Mouse (Mus musculus) hindbrain, postnatal 0 days (tissue): ENCODE measurements around the gene Zfp580. TPM values are rescaled to one million over a fixed set of nuclear protein-coding genes. Genes with fewer than 3 reads are reported as not detected.
A peak's percentile ranks its signal among the peaks of the same experiment; 100 is the strongest.
"Not testable (repeated sequence)": the region's sequence is repeated elsewhere in the genome, so short reads cannot be mapped to it uniquely, and the experiment has no call there.

ENCODE experiments used
- ATAC-seq: fragments of 200-750 bp; cut with Nextera tagmentation; 2 replicates; pipeline ENCODE4 v1.8.0; 2017; ENCODE audit warnings: mild to moderate bottlenecking, moderate TSS enrichment, moderate library complexity
- DNase-seq: peaks from one replicate; pipeline ENCODE4 v3.0.0-alpha.2; 2015; ENCODE audit warnings: low spot score
- H3K27ac ChIP-seq: fragments of 300-500 bp; sonication (generic); 2 replicates; pipeline ENCODE4 v1.5.1; 2014; ENCODE audit warnings: mild to moderate bottlenecking
- H3K27me3 ChIP-seq: fragments of 300-500 bp; sonication (generic); 2 replicates; pipeline ENCODE4 v1.6.1; 2014; ENCODE audit warnings: low read length, mixed read lengths; ENCODE audit not compliant: insufficient read depth
- H3K36me3 ChIP-seq: fragments of 300-500 bp; sonication (generic); 2 replicates; pipeline ENCODE4 v1.6.1; 2014; ENCODE audit warnings: low read length, mixed read lengths; ENCODE audit not compliant: insufficient read depth
- H3K4me1 ChIP-seq: fragments of 300-500 bp; sonication (generic); 2 replicates; pipeline ENCODE4 v1.6.1; 2014; ENCODE audit warnings: antibody characterized with exemption, low read length, mixed read lengths; ENCODE audit not compliant: insufficient read depth
- H3K4me2 ChIP-seq: fragments of 300-500 bp; sonication (generic); 2 replicates; pipeline ENCODE4 v1.6.1; 2014; ENCODE audit warnings: low read depth, mild to moderate bottlenecking, low read length, moderate library complexity, mixed read lengths
- H3K4me3 ChIP-seq: fragments of 300-500 bp; sonication (generic); 2 replicates; pipeline ENCODE4 v1.5.1; 2014; ENCODE audit warnings: low read length
- H3K9ac ChIP-seq: fragments of 300-500 bp; sonication (generic); replicated peaks from 2 replicates; pipeline ENCODE4 v1.6.1; 2014; ENCODE audit warnings: mild to moderate bottlenecking, low read length, moderate library complexity, mixed read lengths
- H3K9me3 ChIP-seq: fragments of 300-500 bp; sonication (generic); 2 replicates; pipeline ENCODE4 v1.6.1; 2016; ENCODE audit warnings: low read length, mixed read lengths
- CTCF ChIP-seq: IDR thresholded peaks from 2 replicates; pipeline ENCODE4 v1.5.1; 2016; ENCODE audit warnings: antibody characterized with exemption, control low read depth, low read depth
- WGBS: fragments of 180-500 bp; shearing (Covaris S2); extraction: QIAGEN DNeasy Blood & Tissue Kit; methylation state at CpG from one replicate; pipeline ENCODE4 v1.1.7; 2014; 5-methylcytosine and 5-hydroxymethylcytosine counted together
- polyA plus RNA-seq: library from polyadenylated mRNA; unstranded; fragments of >200 nt; fragmentation: Nextera tagmentation; extraction: Ambion mirVana; gene quantifications from 2 replicates; pipeline ENCODE4 v1.2.1, GENCODE M21; 2015
- total RNA-seq: library from RNA; depleted of rRNA; stranded (reverse); fragments of >200 nt; gene quantifications from 2 replicates; pipeline ENCODE4 v1.2.3, GENCODE M21; 2014

Zfp580 gene
- total and polyA plus RNA-seq, 2 experiments from 2014 or later = 69.6 to 128 TPM

DNA sequence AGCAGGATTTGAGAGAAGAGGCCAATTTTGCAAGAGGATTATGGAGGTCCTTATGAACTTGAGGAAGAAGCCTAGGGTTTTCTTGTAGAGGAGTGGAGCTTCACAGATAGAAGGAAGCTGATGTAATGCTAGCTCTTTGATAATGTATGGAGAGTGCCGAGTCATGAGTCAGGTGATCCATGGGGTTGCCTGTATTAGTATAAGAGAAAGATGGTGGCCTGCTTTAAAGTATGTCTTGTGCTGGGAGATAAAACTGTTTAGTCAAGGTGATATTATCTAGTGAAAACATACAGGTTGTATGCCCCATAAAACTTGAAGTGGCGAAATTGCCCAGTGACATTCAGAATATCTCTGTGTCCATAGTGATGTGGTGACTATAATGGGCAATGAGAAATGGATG lies 25.6 kb downstream of the Zfp580 start:
- no peaks in the 10 kb centered on the region for H3K9me3 ChIP-seq
- DNase-seq (no peak), ATAC-seq (no peak)
- H3K27me3 ChIP-seq = no peaks in the 10 kb centered on the region
- H3K4me2 ChIP-seq = no peak overlapping the region
- no peak overlapping the region for H3K27ac ChIP-seq
- no peak for TF ChIP-seq CTCF
- H3K4me3 ChIP-seq = no peak overlapping the region
- no peak overlapping the region for H3K9ac ChIP-seq
- peaks cover 10% of the 10 kb centered on the region for H3K4me1 ChIP-seq
- 86% methylated on average over 2 of the region's 2 CpGs for WGBS
- H3K36me3 ChIP-seq = peaks cover 43% of the 10 kb centered on the region

DNA sequence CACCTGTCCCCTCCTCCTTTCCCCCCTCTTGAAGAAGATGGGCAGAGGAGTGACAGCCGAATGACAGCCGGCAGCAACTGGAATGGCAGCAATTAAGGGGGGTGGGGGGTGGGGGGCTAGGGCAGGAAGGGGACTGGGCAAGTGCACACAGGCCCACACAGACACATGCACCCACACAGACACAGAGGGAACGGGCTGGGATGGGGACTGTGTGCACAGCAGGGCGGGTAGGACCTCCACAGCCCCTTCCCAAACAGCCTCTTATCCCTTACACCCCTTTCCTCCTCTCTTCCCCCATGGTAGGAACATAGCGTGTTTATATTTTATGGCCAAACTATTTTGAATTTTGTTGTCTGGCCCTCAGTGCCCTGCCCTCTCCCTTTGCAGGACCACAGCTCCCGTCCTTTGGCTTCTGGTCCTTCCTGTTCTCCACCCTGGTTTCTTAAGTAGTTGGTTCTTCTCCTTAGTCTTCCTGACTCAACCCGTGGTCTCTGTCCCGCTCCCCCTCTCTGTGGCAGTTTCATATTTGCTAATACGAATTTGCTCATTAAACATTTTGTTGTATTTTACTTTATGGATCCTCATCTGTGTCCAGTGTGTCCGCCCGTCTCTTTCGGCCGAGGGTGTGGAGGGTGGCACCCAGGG lies 28.1 kb downstream of the Zfp580 start:
- not testable (repeated sequence) for DNase-seq, H3K9me3 ChIP-seq, H3K27me3 ChIP-seq
- peaks cover 22% of the 10 kb centered on the region; the same call in 1 of the 2 replicates for H3K36me3 ChIP-seq
- 46% methylated on average over 9 of the region's 13 CpGs for WGBS
- peak; percentile 11 for ATAC-seq
- H3K4me1 ChIP-seq = peaks cover 11% of the 10 kb centered on the region
- peak overlapping the region; percentile 85 for H3K4me3 ChIP-seq
- peak overlapping the region; percentile 71 for H3K4me2 ChIP-seq
- H3K9ac ChIP-seq = peak overlapping the region; percentile 94; the same call in 1 of the 2 replicates
- peak overlapping the region; percentile 94 for H3K27ac ChIP-seq

DNA sequence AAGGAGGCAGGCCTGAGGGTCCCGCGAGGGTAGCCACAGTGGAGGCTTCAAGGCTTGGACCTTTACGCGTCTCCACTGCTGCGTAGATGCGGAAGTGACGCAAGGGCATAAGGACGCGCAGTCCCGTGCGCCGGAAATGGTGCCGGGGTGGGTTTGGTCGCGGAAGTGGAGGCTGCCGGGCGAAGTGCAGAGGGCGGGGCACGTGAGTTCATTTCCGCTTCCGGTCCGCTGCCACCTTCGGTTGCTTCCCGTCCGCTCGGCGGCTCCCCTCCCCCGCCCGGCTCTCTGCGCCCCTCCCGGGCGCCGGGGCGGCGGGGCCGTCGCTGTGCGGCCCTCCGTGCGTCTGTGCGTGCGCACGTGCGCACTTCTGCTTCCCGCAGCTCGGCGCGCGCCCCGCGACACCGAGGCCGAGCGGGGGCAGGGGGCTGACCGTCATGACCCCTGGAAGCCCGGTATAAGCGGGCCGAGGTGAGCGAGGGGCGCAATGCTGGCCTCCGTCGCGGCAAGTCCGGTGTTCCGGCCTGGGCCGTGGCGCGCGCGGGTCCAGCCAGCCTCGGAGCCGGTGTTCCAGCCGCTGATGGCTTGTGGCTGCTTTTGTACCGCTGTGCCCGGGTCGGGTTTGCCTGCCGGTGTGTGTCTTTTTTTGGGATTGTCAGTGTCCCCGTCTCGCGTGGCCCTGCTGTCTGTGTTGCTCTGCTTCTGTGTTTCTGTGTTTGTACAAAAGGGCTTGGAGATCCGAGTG lies 28.8 kb downstream of the Zfp580 start, which contains the start of gene Epn1:
Gene Epn1, plus strand, starts transcription at position 226 of the 742 bp plus-strand sequence.
- Histone ChIP-seq H3K4me2 (peak within 1 kb of the TSS; percentile 71), H3K27ac (peak within 1 kb of the TSS; percentile 94), H3K9me3 (no peaks in the 10 kb centered on the region), H3K4me3 (peak within 1 kb of the TSS; percentile 85), H3K9ac (peak within 1 kb of the TSS; percentile 94), H3K27me3 (no peaks in the 10 kb centered on the region), H3K4me1 (peaks cover 11% of the 10 kb centered on the region), H3K36me3 (peaks cover 18% of the 10 kb centered on the region; the same call in 1 of the 2 replicates)
- ATAC-seq (peak; percentile 99), DNase-seq (peak; percentile 98)
- 3% methylated on average over 81 of the region's 81 CpGs for WGBS
- no peak for TF ChIP-seq CTCF

DNA sequence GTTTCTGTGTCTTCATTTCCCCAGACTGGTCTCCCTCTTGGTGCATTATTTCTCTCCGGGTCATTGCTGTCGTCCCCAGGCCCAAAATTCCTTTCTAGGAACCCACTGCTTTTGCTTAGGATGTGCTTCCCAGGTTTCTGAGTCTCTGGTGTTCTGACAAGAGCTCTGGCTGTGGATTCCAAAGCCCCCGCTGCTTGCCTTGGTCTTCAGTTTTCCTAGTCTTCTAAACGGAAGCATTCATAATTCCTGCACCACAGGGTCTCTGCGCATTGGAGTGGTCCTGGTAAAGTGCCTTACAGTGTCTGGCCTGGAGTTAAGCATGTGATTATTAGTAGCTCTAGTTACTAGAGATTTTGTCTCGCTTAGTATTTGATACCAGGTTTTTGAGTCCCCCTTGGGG lies 29.5 kb downstream of the Zfp580 start:
- Histone ChIP-seq H3K27me3 (no peaks in the 10 kb centered on the region), H3K4me3 (peak overlapping the region; percentile 85), H3K9ac (peak overlapping the region; percentile 94), H3K9me3 (no peaks in the 10 kb centered on the region), H3K4me2 (peak overlapping the region; percentile 71), H3K27ac (peak overlapping the region; percentile 94), H3K4me1 (peaks cover 11% of the 10 kb centered on the region), H3K36me3 (peaks cover 16% of the 10 kb centered on the region; the same call in 1 of the 2 replicates)
- no peak for TF ChIP-seq CTCF
- 14% methylated on average over 6 of the region's 6 CpGs for WGBS
- peak; percentile 17 for DNase-seq
- no peak for ATAC-seq

DNA sequence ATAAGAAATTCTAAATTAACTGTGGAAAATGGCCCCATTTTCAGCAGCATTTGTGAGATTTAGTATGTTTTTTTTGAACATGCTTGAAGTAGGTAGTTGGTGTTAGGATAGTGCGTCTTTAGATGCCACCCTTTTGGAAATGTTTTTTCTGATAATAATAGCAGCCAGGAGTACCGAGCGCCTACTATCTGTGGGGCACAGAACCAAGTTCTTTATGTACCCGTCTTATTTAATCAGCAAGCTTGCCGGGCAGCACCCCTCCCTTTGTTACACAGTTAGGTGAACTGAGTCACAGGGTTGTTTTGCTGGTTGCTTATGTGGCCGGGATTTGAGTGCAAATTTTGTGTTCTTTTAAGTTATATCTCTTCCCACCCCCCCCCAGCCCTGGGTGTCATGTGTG lies 29.9 kb downstream of the Zfp580 start:
- Histone ChIP-seq H3K9me3 (no peaks in the 10 kb centered on the region), H3K4me2 (peak overlapping the region; percentile 71), H3K36me3 (peaks cover 12% of the 10 kb centered on the region; the same call in 1 of the 2 replicates), H3K4me3 (peak overlapping the region; percentile 85), H3K27ac (no peak overlapping the region; the same call in 1 of the 2 replicates), H3K9ac (peak overlapping the region; percentile 94; the same call in 1 of the 2 replicates), H3K27me3 (no peaks in the 10 kb centered on the region), H3K4me1 (peaks cover 11% of the 10 kb centered on the region)
- DNase-seq = no peak
- no peak for TF ChIP-seq CTCF
- WGBS = 65% methylated on average over 6 of the region's 6 CpGs
- no peak for ATAC-seq

DNA sequence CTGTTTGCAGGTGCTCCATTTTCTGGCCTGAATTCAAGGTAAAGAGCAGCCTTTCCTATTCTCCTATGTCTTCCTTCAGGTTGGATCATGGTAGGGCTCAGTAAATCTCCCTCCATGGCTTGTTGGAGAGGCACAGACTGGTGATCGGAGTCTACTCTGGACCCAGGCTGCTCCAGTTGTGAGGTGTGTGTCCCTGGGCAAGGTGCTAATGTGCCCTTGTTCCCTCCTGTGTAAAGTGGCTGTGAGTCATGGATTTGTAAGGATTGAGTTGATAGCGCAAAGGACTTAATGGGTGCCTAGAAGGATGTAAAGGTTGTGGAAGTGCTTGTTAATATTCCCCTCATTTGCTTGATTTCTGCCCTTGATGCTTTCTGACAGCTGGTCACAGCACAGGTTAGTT lies 30.6 kb downstream of the Zfp580 start:
- no peak for ATAC-seq
- H3K4me2 ChIP-seq = peak overlapping the region; percentile 71
- no peak for TF ChIP-seq CTCF
- H3K27me3 ChIP-seq = no peaks in the 10 kb centered on the region
- no peak overlapping the region for H3K9ac ChIP-seq
- no peak overlapping the region for H3K27ac ChIP-seq
- peaks cover 7% of the 10 kb centered on the region; the same call in 1 of the 2 replicates for H3K36me3 ChIP-seq
- DNase-seq = no peak
- WGBS = 98% methylated on average over 2 of the region's 2 CpGs
- peaks cover 11% of the 10 kb centered on the region for H3K4me1 ChIP-seq
- no peaks in the 10 kb centered on the region for H3K9me3 ChIP-seq
- H3K4me3 ChIP-seq = no peak overlapping the region
